Mouse (Mus musculus): ENCODE results near the gene Lamtor2. TPM values are rescaled to one million over a fixed set of nuclear protein-coding genes. Genes with fewer than 3 reads are reported as not detected.
"Not testable (repeated sequence)": the region's sequence is repeated elsewhere in the genome, so short reads cannot be mapped to it uniquely, and the experiment has no call there.

Lamtor2 gene
- polyA plus RNA-seq, 1 experiment from 2014 or later: 165 TPM

GRCm38 (mm10) chr3:88579454-88580117 lies 26.7 kb upstream of the Lamtor2 start:
- Histone ChIP-seq H3K9ac (peak overlapping the region; percentile 92), H3K36me3 (peaks cover 34% of the 10 kb centered on the region), H3K9me3 (no peaks in the 10 kb centered on the region), H3K4me3 (peak overlapping the region; percentile 88), H3K4me1 (peaks cover 9% of the 10 kb centered on the region), H3K27me3 (no peaks in the 10 kb centered on the region), H3K27ac (peak overlapping the region; percentile 71), H3K4me2 (peak overlapping the region; percentile 70)
- under 1% methylated on average over 34 of the region's 34 CpGs for WGBS
- peak; percentile 89 for ATAC-seq (ENCODE audit: borderline replicate concordance, extremely low read depth, low FRiP score, low TSS enrichment)

GRCm38 (mm10) chr3:88578498-88579424 lies 25.9 kb upstream of the Lamtor2 start:
- WGBS: 42% methylated on average over 8 of the region's 8 CpGs
- Histone ChIP-seq H3K9me3 (no peaks in the 10 kb centered on the region), H3K4me2 (peak overlapping the region; percentile 70), H3K9ac (0 out of 2 replicates have a peak overlapping the region, but pooled peaks have one; percentile 92), H3K27me3 (no peaks in the 10 kb centered on the region), H3K4me3 (peak overlapping the region; percentile 88), H3K36me3 (peaks cover 28% of the 10 kb centered on the region), H3K27ac (no peak overlapping the region), H3K4me1 (peaks cover 9% of the 10 kb centered on the region)
- ATAC-seq (ENCODE audit: borderline replicate concordance, extremely low read depth, low FRiP score, low TSS enrichment): no peak

- not testable (repeated sequence) for H3K27ac ChIP-seq; ATAC-seq (ENCODE audit: borderline replicate concordance, extremely low read depth, low FRiP score, low TSS enrichment)
- 81% methylated on average over 5 of the region's 5 CpGs for WGBS
Observed at GRCm38 (mm10) chr3:88577846-88578245, 25.0 kb upstream of the Lamtor2 start.

GRCm38 (mm10) chr3:88575540-88575939 lies 22.7 kb upstream of the Lamtor2 start, which contains the start of gene Ssr2:
Gene Ssr2 (plus strand): TSS chr3:88575876.
- H3K36me3 ChIP-seq: no peaks in the 10 kb centered on the region; the same call in 1 of the 2 replicates
- no peak within 1 kb of the TSS for H3K9ac ChIP-seq
- peaks cover 6% of the 10 kb centered on the region for H3K4me1 ChIP-seq
- no peaks in the 10 kb centered on the region for H3K27me3 ChIP-seq
- H3K9me3 ChIP-seq: no peaks in the 10 kb centered on the region
- ATAC-seq (ENCODE audit: borderline replicate concordance, extremely low read depth, low FRiP score, low TSS enrichment): no peak
- WGBS: 80% methylated on average over 3 of the region's 3 CpGs
- no peak within 1 kb of the TSS for H3K4me3 ChIP-seq
- H3K27ac ChIP-seq: no peak within 1 kb of the TSS
- H3K4me2 ChIP-seq: no peak within 1 kb of the TSS

More at GRCm38 (mm10) chr3:88577846-88578245, 25.0 kb upstream of the Lamtor2 start:
- not testable (repeated sequence) for H3K4me2 ChIP-seq, H3K9ac ChIP-seq, H3K27me3 ChIP-seq, H3K4me1 ChIP-seq, H3K4me3 ChIP-seq, H3K9me3 ChIP-seq
- peaks cover 19% of the 10 kb centered on the region for H3K36me3 ChIP-seq

- Histone ChIP-seq H3K36me3 (peaks cover 16% of the 10 kb centered on the region), H3K9me3 (no peaks in the 10 kb centered on the region), H3K4me1 (no peaks in the 10 kb centered on the region), H3K27ac (no peak overlapping the region), H3K4me3 (no peak overlapping the region), H3K27me3 (no peaks in the 10 kb centered on the region), H3K4me2 (no peak overlapping the region), H3K9ac (no peak overlapping the region)
- ATAC-seq (ENCODE audit: borderline replicate concordance, extremely low read depth, low FRiP score, low TSS enrichment): no peak
- 81% methylated on average over 2 of the region's 2 CpGs for WGBS
Observed at GRCm38 (mm10) chr3:88573810-88574209, 20.9 kb upstream of the Lamtor2 start.

- Histone ChIP-seq H3K27ac (no peak overlapping the region), H3K4me2 (no peak overlapping the region), H3K4me3 (no peak overlapping the region), H3K9me3 (no peaks in the 10 kb centered on the region), H3K9ac (no peak overlapping the region), H3K27me3 (no peaks in the 10 kb centered on the region), H3K36me3 (peaks cover 26% of the 10 kb centered on the region), H3K4me1 (no peaks in the 10 kb centered on the region)
- WGBS: 67% methylated on average over 2 of the region's 2 CpGs
- ATAC-seq (ENCODE audit: borderline replicate concordance, extremely low read depth, low FRiP score, low TSS enrichment): no peak
Observed at GRCm38 (mm10) chr3:88572835-88573234, 20.0 kb upstream of the Lamtor2 start.

- peaks cover 34% of the 10 kb centered on the region for H3K36me3 ChIP-seq
- no peak overlapping the region for H3K9ac ChIP-seq
- no peak for ATAC-seq (ENCODE audit: borderline replicate concordance, extremely low read depth, low FRiP score, low TSS enrichment)
- H3K27me3 ChIP-seq: no peaks in the 10 kb centered on the region
- no peak overlapping the region for H3K4me3 ChIP-seq
- H3K27ac ChIP-seq: no peak overlapping the region
- H3K4me2 ChIP-seq: no peak overlapping the region
- no peaks in the 10 kb centered on the region for H3K9me3 ChIP-seq
- no peaks in the 10 kb centered on the region for H3K4me1 ChIP-seq
- WGBS: 74% methylated on average over 1 of the region's 1 CpGs
Observed at GRCm38 (mm10) chr3:88571856-88572255, 19.0 kb upstream of the Lamtor2 start.

GRCm38 (mm10) chr3:88570341-88570740 lies 17.5 kb upstream of the Lamtor2 start:
- Histone ChIP-seq H3K36me3 (peaks cover 49% of the 10 kb centered on the region), H3K9ac (no peak overlapping the region), H3K27ac (no peak overlapping the region), H3K9me3 (no peaks in the 10 kb centered on the region), H3K4me3 (no peak overlapping the region), H3K27me3 (no peaks in the 10 kb centered on the region), H3K4me1 (no peaks in the 10 kb centered on the region), H3K4me2 (no peak overlapping the region)
- 81% methylated on average over 10 of the region's 10 CpGs for WGBS
- ATAC-seq (ENCODE audit: borderline replicate concordance, extremely low read depth, low FRiP score, low TSS enrichment): no peak

GRCm38 (mm10) chr3:88569694-88570093 lies 16.8 kb upstream of the Lamtor2 start:
- Histone ChIP-seq H3K36me3 (peaks cover 55% of the 10 kb centered on the region), H3K4me1 (no peaks in the 10 kb centered on the region)

GRCm38 (mm10) chr3:88569093-88569492 lies 16.2 kb upstream of the Lamtor2 start:
- Histone ChIP-seq H3K27ac (no peak overlapping the region), H3K4me3 (no peak overlapping the region), H3K9me3 (no peaks in the 10 kb centered on the region), H3K4me2 (no peak overlapping the region), H3K9ac (no peak overlapping the region), H3K27me3 (no peaks in the 10 kb centered on the region), H3K36me3 (peaks cover 61% of the 10 kb centered on the region), H3K4me1 (no peaks in the 10 kb centered on the region)
- 94% methylated on average over 2 of the region's 2 CpGs for WGBS
- no peak for ATAC-seq (ENCODE audit: borderline replicate concordance, extremely low read depth, low FRiP score, low TSS enrichment)

More at GRCm38 (mm10) chr3:88569694-88570093, 16.8 kb upstream of the Lamtor2 start:
- H3K4me3 ChIP-seq: no peak overlapping the region
- ATAC-seq (ENCODE audit: borderline replicate concordance, extremely low read depth, low FRiP score, low TSS enrichment): no peak
- H3K27me3 ChIP-seq: no peaks in the 10 kb centered on the region
- no peak overlapping the region for H3K27ac ChIP-seq
- H3K4me2 ChIP-seq: no peak overlapping the region
- H3K9me3 ChIP-seq: no peaks in the 10 kb centered on the region
- 80% methylated on average over 5 of the region's 5 CpGs for WGBS
- no peak overlapping the region for H3K9ac ChIP-seq

- Histone ChIP-seq H3K9ac (no peak overlapping the region), H3K9me3 (no peaks in the 10 kb centered on the region), H3K36me3 (peaks cover 66% of the 10 kb centered on the region), H3K4me2 (no peak overlapping the region), H3K27ac (no peak overlapping the region), H3K27me3 (no peaks in the 10 kb centered on the region), H3K4me1 (no peaks in the 10 kb centered on the region), H3K4me3 (no peak overlapping the region)
- WGBS: 90% methylated on average over 2 of the region's 2 CpGs
- no peak for ATAC-seq (ENCODE audit: borderline replicate concordance, extremely low read depth, low FRiP score, low TSS enrichment)
Observed at GRCm38 (mm10) chr3:88568615-88569014, 15.7 kb upstream of the Lamtor2 start.

- no peak for ATAC-seq (ENCODE audit: borderline replicate concordance, extremely low read depth, low FRiP score, low TSS enrichment)
- Histone ChIP-seq H3K36me3 (peaks cover 73% of the 10 kb centered on the region), H3K27ac (no peak overlapping the region), H3K9me3 (no peaks in the 10 kb centered on the region), H3K4me2 (no peak overlapping the region), H3K4me1 (no peaks in the 10 kb centered on the region), H3K9ac (no peak overlapping the region), H3K4me3 (no peak overlapping the region), H3K27me3 (no peaks in the 10 kb centered on the region)
- WGBS: 78% methylated on average over 6 of the region's 6 CpGs
Observed at GRCm38 (mm10) chr3:88567892-88568291, 15.0 kb upstream of the Lamtor2 start.
